Mouse (Mus musculus): ENCODE data around the gene Eif4e2. TPM values are rescaled to one million over a fixed set of nuclear protein-coding genes. Genes with fewer than 3 reads are reported as not detected.

Eif4e2 gene
- polyA plus RNA-seq, 1 experiment from 2014 or later: 146 TPM

- H3K27ac ChIP-seq (ENCODE audit: low read length): no peak overlapping the region
- H3K27me3 ChIP-seq (ENCODE audit: control insufficient read depth, insufficient read depth, low read length): peaks cover 12% of the 10 kb centered on the region; the same call in 1 of the 2 replicates
- no peaks in the 10 kb centered on the region for H3K4me1 ChIP-seq (ENCODE audit: control insufficient read depth, insufficient read depth, low read length)
- H3K4me2 ChIP-seq (replicated peaks; ENCODE audit: low read depth, low read length): no peak overlapping the region
- no peaks in the 10 kb centered on the region for H3K36me3 ChIP-seq (ENCODE audit: control insufficient read depth, insufficient read depth, low read length)
- H3K9ac ChIP-seq (replicated peaks; ENCODE audit: low read depth, low read length): no peak overlapping the region
- H3K9me3 ChIP-seq (ENCODE audit: control insufficient read depth, low read depth, low read length): no peaks in the 10 kb centered on the region
- H3K4me3 ChIP-seq (ENCODE audit: low read depth, low read length): no peak overlapping the region
- no peak for ATAC-seq (ENCODE audit: insufficient number of reproducible peaks, insufficient read depth, low FRiP score, low read depth)
- 15% methylated on average over 11 of the region's 11 CpGs for WGBS
These were observed 44.0 kb downstream of the Eif4e2 start for GRCm38 (mm10) chr1:87257691-87258090.

GRCm38 (mm10) chr1:87258484-87258883 is 44.8 kb downstream of the Eif4e2 start:
- 10% methylated on average over 14 of the region's 14 CpGs for WGBS
- ATAC-seq (ENCODE audit: insufficient number of reproducible peaks, insufficient read depth, low FRiP score, low read depth): no peak
- Histone ChIP-seq H3K4me3 (ENCODE audit: low read depth, low read length) (no peak overlapping the region), H3K27me3 (ENCODE audit: control insufficient read depth, insufficient read depth, low read length) (peaks cover 12% of the 10 kb centered on the region; the same call in 1 of the 2 replicates), H3K4me1 (ENCODE audit: control insufficient read depth, insufficient read depth, low read length) (no peaks in the 10 kb centered on the region), H3K27ac (ENCODE audit: low read length) (no peak overlapping the region), H3K9me3 (ENCODE audit: control insufficient read depth, low read depth, low read length) (no peaks in the 10 kb centered on the region), H3K9ac (replicated peaks; ENCODE audit: low read depth, low read length) (no peak overlapping the region), H3K36me3 (ENCODE audit: control insufficient read depth, insufficient read depth, low read length) (no peaks in the 10 kb centered on the region), H3K4me2 (replicated peaks; ENCODE audit: low read depth, low read length) (no peak overlapping the region)

- H3K9ac ChIP-seq (replicated peaks; ENCODE audit: low read depth, low read length): no peak overlapping the region
- ATAC-seq (ENCODE audit: insufficient number of reproducible peaks, insufficient read depth, low FRiP score, low read depth): no peak
- H3K36me3 ChIP-seq (ENCODE audit: control insufficient read depth, insufficient read depth, low read length): no peaks in the 10 kb centered on the region
- H3K9me3 ChIP-seq (ENCODE audit: control insufficient read depth, low read depth, low read length): no peaks in the 10 kb centered on the region
- peaks cover 14% of the 10 kb centered on the region for H3K27me3 ChIP-seq (ENCODE audit: control insufficient read depth, insufficient read depth, low read length)
- no peak overlapping the region for H3K27ac ChIP-seq (ENCODE audit: low read length)
- H3K4me2 ChIP-seq (replicated peaks; ENCODE audit: low read depth, low read length): no peak overlapping the region
- WGBS: 83% methylated on average over 2 of the region's 2 CpGs
- no peaks in the 10 kb centered on the region; the same call in 1 of the 2 replicates for H3K4me1 ChIP-seq (ENCODE audit: control insufficient read depth, insufficient read depth, low read length)
- H3K4me3 ChIP-seq (ENCODE audit: low read depth, low read length): no peak overlapping the region
These were observed 45.6 kb downstream of the Eif4e2 start for GRCm38 (mm10) chr1:87259316-87259715.

GRCm38 (mm10) chr1:87263257-87263656 is 49.5 kb downstream of the Eif4e2 start:
- peaks cover 7% of the 10 kb centered on the region; the same call in 1 of the 2 replicates for H3K4me1 ChIP-seq (ENCODE audit: control insufficient read depth, insufficient read depth, low read length)
- 8% methylated on average over 9 of the region's 9 CpGs for WGBS
- H3K9me3 ChIP-seq (ENCODE audit: control insufficient read depth, low read depth, low read length): no peaks in the 10 kb centered on the region
- ATAC-seq (ENCODE audit: insufficient number of reproducible peaks, insufficient read depth, low FRiP score, low read depth): no peak
- no peaks in the 10 kb centered on the region for H3K36me3 ChIP-seq (ENCODE audit: control insufficient read depth, insufficient read depth, low read length)
- no peak overlapping the region for H3K9ac ChIP-seq (replicated peaks; ENCODE audit: low read depth, low read length)
- H3K4me2 ChIP-seq (replicated peaks; ENCODE audit: low read depth, low read length): no peak overlapping the region
- no peak overlapping the region for H3K4me3 ChIP-seq (ENCODE audit: low read depth, low read length)
- H3K27ac ChIP-seq (ENCODE audit: low read length): no peak overlapping the region
- peaks cover 37% of the 10 kb centered on the region for H3K27me3 ChIP-seq (ENCODE audit: control insufficient read depth, insufficient read depth, low read length)

- no peaks in the 10 kb centered on the region for H3K9me3 ChIP-seq (ENCODE audit: control insufficient read depth, low read depth, low read length)
- no peak overlapping the region for H3K9ac ChIP-seq (replicated peaks; ENCODE audit: low read depth, low read length)
- peaks cover 37% of the 10 kb centered on the region for H3K27me3 ChIP-seq (ENCODE audit: control insufficient read depth, insufficient read depth, low read length)
- H3K4me1 ChIP-seq (ENCODE audit: control insufficient read depth, insufficient read depth, low read length): peaks cover 7% of the 10 kb centered on the region; the same call in 1 of the 2 replicates
- H3K27ac ChIP-seq (ENCODE audit: low read length): no peak overlapping the region
- peak overlapping the region; percentile 92 for H3K4me2 ChIP-seq (replicated peaks; ENCODE audit: low read depth, low read length)
- H3K4me3 ChIP-seq (ENCODE audit: low read depth, low read length): peak overlapping the region; percentile 45
- 2% methylated on average over 12 of the region's 12 CpGs for WGBS
- H3K36me3 ChIP-seq (ENCODE audit: control insufficient read depth, insufficient read depth, low read length): no peaks in the 10 kb centered on the region
- ATAC-seq (ENCODE audit: insufficient number of reproducible peaks, insufficient read depth, low FRiP score, low read depth): no peak
These were observed 50.1 kb downstream of the Eif4e2 start for GRCm38 (mm10) chr1:87263796-87264133.

GRCm38 (mm10) chr1:87264134-87265006 is 50.7 kb downstream of the Eif4e2 start, which contains the start of gene Efhd1:
Efhd1 (plus strand) TSS chr1:87264363.
- H3K9me3 ChIP-seq (ENCODE audit: control insufficient read depth, low read depth, low read length): no peaks in the 10 kb centered on the region
- peaks cover 7% of the 10 kb centered on the region; the same call in 1 of the 2 replicates for H3K4me1 ChIP-seq (ENCODE audit: control insufficient read depth, insufficient read depth, low read length)
- WGBS: under 1% methylated on average over 70 of the region's 70 CpGs
- H3K4me2 ChIP-seq (replicated peaks; ENCODE audit: low read depth, low read length): peak within 1 kb of the TSS; percentile 92
- H3K9ac ChIP-seq (replicated peaks; ENCODE audit: low read depth, low read length): no peak within 1 kb of the TSS
- peaks cover 37% of the 10 kb centered on the region for H3K27me3 ChIP-seq (ENCODE audit: control insufficient read depth, insufficient read depth, low read length)
- peak; percentile 28; the same call in 1 of the 2 replicates for ATAC-seq (ENCODE audit: insufficient number of reproducible peaks, insufficient read depth, low FRiP score, low read depth)
- H3K4me3 ChIP-seq (ENCODE audit: low read depth, low read length): peak within 1 kb of the TSS; percentile 45
- no peaks in the 10 kb centered on the region for H3K36me3 ChIP-seq (ENCODE audit: control insufficient read depth, insufficient read depth, low read length)
- no peak within 1 kb of the TSS for H3K27ac ChIP-seq (ENCODE audit: low read length)

- 0 out of 2 replicates have a peak overlapping the region, but pooled peaks have one; percentile 45 for H3K4me3 ChIP-seq (ENCODE audit: low read depth, low read length)
- no peak overlapping the region for H3K9ac ChIP-seq (replicated peaks; ENCODE audit: low read depth, low read length)
- peak overlapping the region; percentile 92 for H3K4me2 ChIP-seq (replicated peaks; ENCODE audit: low read depth, low read length)
- H3K9me3 ChIP-seq (ENCODE audit: control insufficient read depth, low read depth, low read length): no peaks in the 10 kb centered on the region
- no peaks in the 10 kb centered on the region for H3K36me3 ChIP-seq (ENCODE audit: control insufficient read depth, insufficient read depth, low read length)
- ATAC-seq (ENCODE audit: insufficient number of reproducible peaks, insufficient read depth, low FRiP score, low read depth): no peak
- H3K27ac ChIP-seq (ENCODE audit: low read length): no peak overlapping the region
- under 1% methylated on average over 13 of the region's 13 CpGs for WGBS
- H3K27me3 ChIP-seq (ENCODE audit: control insufficient read depth, insufficient read depth, low read length): peaks cover 34% of the 10 kb centered on the region
- peaks cover 7% of the 10 kb centered on the region; the same call in 1 of the 2 replicates for H3K4me1 ChIP-seq (ENCODE audit: control insufficient read depth, insufficient read depth, low read length)
These were observed 51.5 kb downstream of the Eif4e2 start for GRCm38 (mm10) chr1:87265200-87265599.

- Histone ChIP-seq H3K27ac (ENCODE audit: low read length) (no peak overlapping the region), H3K9ac (replicated peaks; ENCODE audit: low read depth, low read length) (no peak overlapping the region), H3K4me3 (ENCODE audit: low read depth, low read length) (no peak overlapping the region), H3K4me1 (ENCODE audit: control insufficient read depth, insufficient read depth, low read length) (peaks cover 14% of the 10 kb centered on the region; the same call in 1 of the 2 replicates), H3K9me3 (ENCODE audit: control insufficient read depth, low read depth, low read length) (no peaks in the 10 kb centered on the region), H3K27me3 (ENCODE audit: control insufficient read depth, insufficient read depth, low read length) (peaks cover 34% of the 10 kb centered on the region), H3K36me3 (ENCODE audit: control insufficient read depth, insufficient read depth, low read length) (no peaks in the 10 kb centered on the region), H3K4me2 (replicated peaks; ENCODE audit: low read depth, low read length) (no peak overlapping the region)
- no peak for ATAC-seq (ENCODE audit: insufficient number of reproducible peaks, insufficient read depth, low FRiP score, low read depth)
- 26% methylated on average over 8 of the region's 8 CpGs for WGBS
These were observed 52.8 kb downstream of the Eif4e2 start for GRCm38 (mm10) chr1:87266296-87267090.

All from stomach, embryonic 14.5 days (tissue).